Mouse (Mus musculus): ENCODE data around the gene Mettl14. TPM values are rescaled to one million over a fixed set of nuclear protein-coding genes. Genes with fewer than 3 reads are reported as not detected.

The Mettl14 gene
- total and polyA plus RNA-seq, 3 experiments, result 3.9 to 19.5 (median 18.4) TPM

Other genes starting within 250 kb of the Mettl14 start
- 10 to 100 TPM in 1 of 2 experiments, 1 to 10 TPM in 1; 5.4 to 20.1 TPM for gene Synpo2, start 150.0 kb downstream of the Mettl14 start, total RNA-seq (2021)
- 3.4 and 4.7 TPM in 2 replicates for gene Synpo2, start 150.0 kb downstream of the Mettl14 start, polyA plus RNA-seq (2012; rRNA removed)
- 100 to 1,000 TPM in 1 of 2 experiments, 10 to 100 TPM in 1; 81.5 to 181 TPM for gene Sec24d, start 118.7 kb downstream of the Mettl14 start, total RNA-seq (2021)
- gene Sec24d, start 118.7 kb downstream of the Mettl14 start, polyA plus RNA-seq (2012; rRNA removed), result 131 and 253 TPM in 2 replicates
- 1 to 10 TPM; 1.2 to 2.3 TPM for gene Prss12, start 60.8 kb upstream of the Mettl14 start, total RNA-seq (2021)
- gene Prss12, start 60.8 kb upstream of the Mettl14 start, polyA plus RNA-seq (2012; rRNA removed), result 2.7 and 3.8 TPM in 2 replicates